In the genomic region with DNA sequence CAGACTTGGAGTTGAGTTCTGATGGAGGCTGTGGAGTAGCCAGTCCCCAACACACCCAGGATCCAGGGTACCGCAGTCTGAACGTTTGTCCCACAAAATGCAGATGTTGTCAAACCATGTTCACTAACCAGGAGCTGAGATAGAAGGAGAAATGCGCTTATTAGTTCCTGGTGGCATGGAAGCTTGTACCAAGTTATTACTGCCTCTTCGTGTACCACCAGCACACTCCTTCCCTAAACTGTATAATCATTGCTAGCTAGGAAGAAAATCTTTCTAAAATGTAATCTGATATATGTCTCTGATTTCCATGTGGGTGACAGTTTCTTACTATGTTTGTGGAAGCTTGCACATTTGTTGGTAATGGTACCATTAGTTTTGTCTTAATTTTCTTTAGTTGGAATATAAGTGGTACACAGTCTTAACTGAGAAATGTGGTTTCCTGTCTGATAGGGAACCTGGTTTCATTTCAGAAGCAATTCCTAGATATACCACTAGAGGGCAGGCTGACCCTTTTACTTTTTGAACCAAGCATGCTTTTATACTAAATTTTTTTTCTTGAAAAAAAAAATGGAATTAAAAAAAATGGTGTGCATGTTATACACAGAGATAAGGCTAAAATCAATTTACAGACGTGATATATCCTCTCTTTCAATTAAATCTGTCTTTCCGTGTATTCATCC, we compare ENCODE assay signal across 8 mouse cellular contexts.
DNase-seq lines count a peak whose midpoint lies in the region; ATAC-seq lines count a peak whose summit lies in the region.

No protein-coding gene starts in this region.

- peak; percentile 68 for DNase-seq in hindbrain, embryonic 11.5 days (ENCODE audit: low spot score)
- peak; percentile 46 to 61 for DNase-seq in right cerebral cortex, postnatal 10 days (ENCODE audit: low spot score in 2 of 2)
- no peak for DNase-seq in right cerebral cortex, postnatal 25 days
- DNase-seq in brain, embryonic 18.5 days (ENCODE audit: low read depth, low spot score): peak; percentile 34
- peak; percentile 62 for DNase-seq in lung, postnatal 10 days
- no peak for DNase-seq in kidney, adult 8-10 months

- no peak overlapping the region for H3K4me2 ChIP-seq in hindbrain, embryonic 11.5 days (replicated peaks; ENCODE audit: low read depth, low read length)
- H3K4me2 ChIP-seq in hindbrain, embryonic 13.5 days: no peak overlapping the region

- no peak for ATAC-seq in hindbrain, embryonic 11.5 days (ENCODE audit: low FRiP score)
- ATAC-seq in hindbrain, embryonic 13.5 days (ENCODE audit: low FRiP score): no peak
- no peak for ATAC-seq in erythroid progenitor cell, adult 5-6 weeks (replicated peaks; ENCODE audit: low FRiP score, poor library complexity, severe bottlenecking)

- H3K9ac ChIP-seq in hindbrain, embryonic 11.5 days (ENCODE audit: low read depth, low read length): no peak overlapping the region
- H3K9ac ChIP-seq in hindbrain, embryonic 13.5 days: no peak overlapping the region

- H3K9me3 ChIP-seq in hindbrain, embryonic 11.5 days (ENCODE audit: control insufficient read depth, low read length): no peaks in the 10 kb centered on the region
- no peaks in the 10 kb centered on the region for H3K9me3 ChIP-seq in hindbrain, embryonic 13.5 days

- H3K27ac ChIP-seq in hindbrain, embryonic 11.5 days (ENCODE audit: low read depth, low read length): no peak overlapping the region
- no peak overlapping the region for H3K27ac ChIP-seq in hindbrain, embryonic 13.5 days

- no peaks in the 10 kb centered on the region for H3K36me3 ChIP-seq in hindbrain, embryonic 11.5 days (ENCODE audit: control insufficient read depth, insufficient read depth, low read length)
- H3K36me3 ChIP-seq in hindbrain, embryonic 13.5 days: no peaks in the 10 kb centered on the region

- WGBS in hindbrain, embryonic 11.5 days: 60% methylated on average over 6 of the region's 6 CpGs
- 65% methylated on average over 6 of the region's 6 CpGs for WGBS in hindbrain, embryonic 13.5 days

- H3K27me3 ChIP-seq in hindbrain, embryonic 11.5 days (ENCODE audit: control insufficient read depth, insufficient read depth, low read length): no peaks in the 10 kb centered on the region
- H3K27me3 ChIP-seq in hindbrain, embryonic 13.5 days: no peaks in the 10 kb centered on the region

- no peaks in the 10 kb centered on the region for H3K4me1 ChIP-seq in hindbrain, embryonic 11.5 days (replicated peaks; ENCODE audit: control insufficient read depth, insufficient read depth, low read length)
- no peaks in the 10 kb centered on the region for H3K4me1 ChIP-seq in hindbrain, embryonic 13.5 days (replicated peaks)

- H3K4me3 ChIP-seq in hindbrain, embryonic 11.5 days (ENCODE audit: low read depth, low read length): no peak overlapping the region
- H3K4me3 ChIP-seq in hindbrain, embryonic 13.5 days: no peak overlapping the region

Comparison
In these comparisons a context has a peak if more than half of its experiments do, and no peak if none do; other contexts are left out.
1. DNase-seq: peak in hindbrain, embryonic 11.5 days (single experiment), right cerebral cortex, postnatal 10 days (2 of 2), brain, embryonic 18.5 days (single experiment) and lung, postnatal 10 days (single experiment); none in right cerebral cortex, postnatal 25 days (single experiment) and kidney, adult 8-10 months (0 of 2).